Mouse (Mus musculus) liver, adult 2 months (tissue): Measurements from ENCODE around the gene Vav2.

Source experiments
- CTCF ChIP-seq: fragments of 200-500 bp; IDR thresholded peaks from 2 replicates; pipeline ENCODE4 v1.5.1; 2011; ENCODE audit warnings: low read depth, low read length, control low read depth
- POLR2A ChIP-seq: fragments of 200-500 bp; IDR thresholded peaks from 2 replicates; pipeline ENCODE4 v1.6.1; 2011; ENCODE audit warnings: low read length, control low read depth; ENCODE audit not compliant: insufficient read depth; ENCODE audit errors: extremely low read depth

DNA sequence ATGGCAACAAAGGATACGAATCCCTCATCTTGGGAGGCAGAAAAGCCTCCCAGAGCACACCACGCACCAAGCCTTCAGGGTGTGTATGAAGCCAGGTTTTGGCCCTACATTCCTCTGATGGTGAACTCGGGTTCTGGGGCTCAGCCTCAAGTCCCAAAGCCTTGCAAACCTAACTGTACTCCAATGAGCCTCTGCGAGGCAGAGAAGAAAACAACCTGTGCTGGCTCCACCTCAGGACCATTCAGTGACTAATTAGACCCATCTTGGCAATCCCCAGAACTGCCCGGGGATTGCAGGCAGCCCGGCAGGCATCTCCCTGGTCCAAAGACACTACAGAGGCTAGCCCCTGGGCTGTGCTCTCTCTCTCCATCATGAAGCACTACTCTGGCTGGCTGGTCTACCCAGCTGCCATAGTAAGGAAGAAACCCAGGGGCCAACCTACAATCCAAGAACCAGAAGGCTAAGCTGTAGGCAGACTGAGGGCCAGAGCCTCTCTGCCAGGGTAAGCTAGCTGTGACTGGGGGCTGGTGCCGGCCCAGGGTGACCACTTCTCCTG, 14.5 kb downstream of the Vav2 start:
- no peak for TF ChIP-seq POLR2A
- TF ChIP-seq CTCF, result no peak
